Mouse (Mus musculus) forebrain, embryonic 16.5 days (tissue): Measurements from ENCODE around the gene Rtp4. TPM values are rescaled to one million over a fixed set of nuclear protein-coding genes. Genes with fewer than 3 reads are reported as not detected.

Source experiments
- ATAC-seq: fragments of 200-750 bp; cut with Nextera tagmentation; 2 replicates; pipeline ENCODE4 v1.8.0; 2017; ENCODE audit warnings: mild to moderate bottlenecking, moderate library complexity
- H3K27ac ChIP-seq: fragments of 300-500 bp; sonication (generic); 2 replicates; pipeline ENCODE4 v1.5.1; 2014; ENCODE audit warnings: low read length, control low read depth
- H3K27me3 ChIP-seq: fragments of 300-500 bp; sonication (generic); replicated peaks from 2 replicates; pipeline ENCODE4 v1.6.1; 2014; ENCODE audit warnings: low read length; ENCODE audit not compliant: control insufficient read depth, insufficient read depth
- H3K36me3 ChIP-seq: fragments of 300-500 bp; sonication (generic); 2 replicates; pipeline ENCODE4 v1.6.1; 2014; ENCODE audit not compliant: control insufficient read depth, insufficient read depth
- H3K4me1 ChIP-seq: fragments of 300-500 bp; sonication (generic); replicated peaks from 2 replicates; pipeline ENCODE4 v1.6.1; 2014; ENCODE audit warnings: low read length; ENCODE audit not compliant: control insufficient read depth, insufficient read depth
- H3K4me2 ChIP-seq: fragments of 300-500 bp; sonication (generic); 2 replicates; pipeline ENCODE4 v1.6.1; 2014; ENCODE audit warnings: mild to moderate bottlenecking, low read length, control low read depth
- H3K4me3 ChIP-seq: fragments of 300-500 bp; sonication (generic); replicated peaks from 2 replicates; pipeline ENCODE4 v1.5.1; 2014; ENCODE audit warnings: mild to moderate bottlenecking, low read length, control low read depth
- H3K9ac ChIP-seq: fragments of 300-500 bp; sonication (generic); replicated peaks from 2 replicates; pipeline ENCODE4 v1.6.1; 2014; ENCODE audit warnings: low read depth, low read length, control low read depth
- H3K9me3 ChIP-seq: fragments of 300-500 bp; sonication (generic); 2 replicates; pipeline ENCODE4 v1.6.1; 2016; ENCODE audit warnings: low read length; ENCODE audit not compliant: control insufficient read depth
- WGBS: fragments of 180-500 bp; shearing (Covaris S2); extraction: QIAGEN DNeasy Blood & Tissue Kit; methylation state at CpG from one replicate; pipeline ENCODE4 v1.1.7; 2014; 5-methylcytosine and 5-hydroxymethylcytosine counted together
- polyA plus RNA-seq: library from polyadenylated mRNA; unstranded; fragments of >200 nt; fragmentation: Nextera tagmentation; extraction: Ambion mirVana; gene quantifications from 2 replicates; pipeline ENCODE4 v1.2.1, GENCODE M21; 2015

Rtp4 gene
- polyA plus RNA-seq, 1 experiment from 2014 or later, result 4.1 TPM

DNA sequence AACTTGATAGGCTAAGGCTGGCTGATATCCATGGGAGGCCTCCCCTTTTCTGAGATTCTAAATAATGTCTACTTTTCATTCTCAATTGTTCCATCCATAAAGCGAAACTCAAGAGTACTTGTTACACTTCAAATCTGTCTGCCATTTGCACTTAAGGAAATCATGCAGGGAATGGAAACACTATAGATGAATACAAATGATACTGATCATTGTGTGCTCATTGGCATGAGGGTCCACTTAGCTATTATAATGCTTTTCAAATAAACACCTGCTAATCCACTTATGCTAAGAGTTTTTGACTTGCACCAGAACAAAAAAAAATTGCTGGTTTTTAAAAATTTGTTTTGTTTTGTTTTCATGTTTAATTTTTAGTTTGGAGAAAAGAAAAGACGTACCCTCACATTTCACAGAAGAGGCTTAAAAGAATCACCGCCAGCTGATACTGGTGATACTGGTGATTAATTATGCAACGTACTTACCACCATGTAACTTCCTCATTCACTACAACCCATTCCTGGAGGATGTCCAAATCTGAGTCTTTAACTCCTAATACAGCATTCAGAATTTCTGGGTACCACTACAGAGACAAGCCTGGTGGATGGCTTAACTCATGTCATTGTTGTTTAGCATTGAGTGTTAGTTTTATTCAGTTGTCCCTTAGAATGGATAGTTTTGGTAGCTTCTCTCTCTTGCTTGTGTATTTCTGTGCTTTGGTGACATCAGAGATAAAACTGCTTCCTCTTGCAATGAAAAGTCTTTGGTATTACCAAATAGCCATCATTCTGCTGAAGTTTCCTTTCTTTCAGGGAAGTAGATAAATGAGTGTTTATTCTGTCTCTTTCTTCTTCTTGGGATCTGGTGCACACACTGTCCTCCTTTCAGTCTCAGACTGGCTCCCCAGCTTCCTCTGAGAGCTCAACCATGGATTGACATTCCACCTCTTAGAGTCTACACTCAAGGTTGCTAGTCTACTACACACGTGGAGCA is 71.3 kb downstream of the Rtp4 start:
- WGBS, result 46% methylated on average over 5 of the region's 5 CpGs
- Histone ChIP-seq H3K36me3 (no peaks in the 10 kb centered on the region), H3K9me3 (peaks cover 3% of the 10 kb centered on the region; the same call in 1 of the 2 replicates), H3K27ac (no peak overlapping the region), H3K27me3 (no peaks in the 10 kb centered on the region), H3K4me3 (no peak overlapping the region), H3K9ac (no peak overlapping the region), H3K4me2 (no peak overlapping the region), H3K4me1 (no peaks in the 10 kb centered on the region)
- ATAC-seq, result no peak

DNA sequence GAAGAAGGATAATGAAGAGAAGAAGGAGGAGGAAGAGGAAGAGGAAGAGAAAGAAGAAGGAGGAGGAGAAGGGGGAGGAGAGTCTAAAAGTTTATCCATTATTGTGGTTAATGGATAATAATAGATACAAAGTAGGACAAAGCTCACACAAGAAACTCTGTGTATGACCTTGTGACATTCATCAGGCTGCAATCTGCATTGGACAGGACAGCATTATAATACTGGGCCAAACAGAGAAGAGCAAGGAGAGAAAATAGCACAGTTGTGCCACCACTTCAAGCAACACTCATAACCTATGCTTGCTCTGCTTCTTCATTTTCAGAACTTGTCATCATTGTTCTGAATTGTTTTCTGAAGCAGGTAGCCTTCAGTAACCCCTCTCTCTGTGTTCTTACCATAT is 72.4 kb downstream of the Rtp4 start:
- Histone ChIP-seq H3K4me2 (no peak overlapping the region), H3K27me3 (no peaks in the 10 kb centered on the region), H3K36me3 (no peaks in the 10 kb centered on the region), H3K4me1 (peaks cover 5% of the 10 kb centered on the region; the same call in 1 of the 2 replicates), H3K4me3 (no peak overlapping the region), H3K9ac (no peak overlapping the region), H3K9me3 (peaks cover 3% of the 10 kb centered on the region; the same call in 1 of the 2 replicates), H3K27ac (no peak overlapping the region)
- no peak for ATAC-seq

DNA sequence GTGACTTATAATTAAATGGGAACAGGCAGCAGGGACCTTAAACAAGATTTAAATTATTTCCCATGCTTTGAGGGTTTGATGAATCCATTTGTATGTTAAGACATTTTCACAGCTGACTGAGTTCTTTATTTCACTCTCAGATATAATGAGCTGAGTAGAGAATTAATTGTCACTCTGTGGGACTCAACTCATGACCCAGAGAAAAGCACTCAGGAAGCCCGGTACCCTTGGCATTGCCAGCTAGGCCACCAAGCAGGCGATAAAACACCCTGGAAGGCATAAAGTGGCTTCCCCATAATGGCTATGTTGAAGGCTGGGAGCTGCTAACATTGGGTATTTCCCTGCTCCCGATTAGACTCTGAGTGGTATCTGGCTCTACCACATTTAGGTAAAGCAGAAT is 76.6 kb downstream of the Rtp4 start:
- Histone ChIP-seq H3K27me3 (no peaks in the 10 kb centered on the region), H3K36me3 (no peaks in the 10 kb centered on the region), H3K4me3 (no peak overlapping the region), H3K4me1 (peaks cover 5% of the 10 kb centered on the region; the same call in 1 of the 2 replicates), H3K4me2 (no peak overlapping the region), H3K9me3 (no peaks in the 10 kb centered on the region), H3K27ac (no peak overlapping the region), H3K9ac (no peak overlapping the region)
- peak; percentile 59; the same call in 1 of the 2 replicates for ATAC-seq
- WGBS, result 21% methylated on average over 3 of the region's 3 CpGs

DNA sequence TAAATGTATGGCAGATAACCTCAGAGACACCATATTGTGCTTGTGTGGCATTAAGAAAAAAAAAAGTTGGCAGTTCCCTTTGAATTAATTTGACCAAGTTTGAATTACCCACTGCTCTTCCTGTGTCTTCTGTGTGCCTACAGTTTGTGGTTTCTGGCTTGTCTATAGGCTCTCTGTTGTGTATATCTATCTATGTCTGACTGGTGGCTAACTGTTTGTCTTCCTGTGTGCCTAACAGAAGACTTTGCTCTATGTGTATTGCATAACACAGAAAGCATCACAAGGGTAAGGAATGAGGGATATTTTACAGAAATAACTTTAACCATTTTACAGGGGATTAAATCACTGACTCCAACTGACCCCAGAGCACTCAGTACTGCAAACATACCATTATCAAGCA is 77.9 kb downstream of the Rtp4 start:
- H3K9me3 ChIP-seq, result no peaks in the 10 kb centered on the region
- no peak for ATAC-seq
- no peaks in the 10 kb centered on the region for H3K27me3 ChIP-seq
- no peak overlapping the region for H3K4me2 ChIP-seq
- H3K9ac ChIP-seq, result no peak overlapping the region
- peaks cover 5% of the 10 kb centered on the region; the same call in 1 of the 2 replicates for H3K4me1 ChIP-seq
- no peak overlapping the region for H3K4me3 ChIP-seq
- H3K36me3 ChIP-seq, result no peaks in the 10 kb centered on the region
- H3K27ac ChIP-seq, result no peak overlapping the region

DNA sequence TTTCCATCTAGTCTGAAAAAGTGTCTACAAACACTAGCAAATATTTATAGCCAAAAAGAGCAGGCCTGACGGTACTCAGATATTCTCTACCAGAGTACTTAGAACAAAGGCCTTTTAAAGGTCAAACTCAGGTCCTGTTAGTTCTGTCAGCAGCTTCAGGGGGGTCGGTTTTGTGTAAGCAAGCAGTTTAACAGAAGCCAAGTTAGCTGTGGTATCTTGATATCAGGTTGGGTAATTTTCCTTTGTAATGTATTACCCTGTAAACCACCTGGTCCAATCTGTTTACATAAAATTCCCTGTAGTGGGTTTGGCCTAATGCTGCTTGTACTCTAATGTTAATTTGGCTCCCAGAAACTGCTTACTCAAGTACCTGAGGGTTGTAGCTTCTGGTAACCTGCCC is 86.1 kb downstream of the Rtp4 start:
- H3K4me1 ChIP-seq, result peaks cover 7% of the 10 kb centered on the region
- H3K4me3 ChIP-seq, result no peak overlapping the region
- no peak overlapping the region for H3K27ac ChIP-seq
- 88% methylated on average over 2 of the region's 2 CpGs for WGBS
- no peaks in the 10 kb centered on the region for H3K9me3 ChIP-seq
- no peak for ATAC-seq
- H3K36me3 ChIP-seq, result no peaks in the 10 kb centered on the region
- H3K9ac ChIP-seq, result no peak overlapping the region
- H3K27me3 ChIP-seq, result no peaks in the 10 kb centered on the region
- H3K4me2 ChIP-seq, result no peak overlapping the region

DNA sequence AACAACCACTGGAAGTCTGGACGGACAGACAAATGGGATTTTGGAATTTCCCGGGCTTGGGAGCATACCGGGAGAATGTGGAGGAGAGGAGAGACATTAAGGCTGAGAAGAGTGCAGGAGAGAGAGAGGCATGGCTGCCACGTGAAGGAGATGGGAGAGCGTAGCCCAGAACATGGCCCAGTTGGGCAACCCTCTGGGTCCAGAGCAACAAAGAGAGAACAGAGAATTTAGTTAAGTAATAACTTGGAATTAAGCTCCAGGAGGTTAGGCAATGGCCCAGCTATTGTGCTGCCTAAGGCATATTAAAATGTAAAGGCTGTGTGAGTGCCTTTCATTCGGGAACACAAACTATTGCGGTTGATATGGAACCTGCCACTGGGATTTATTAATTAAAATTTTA is 86.6 kb downstream of the Rtp4 start:
- ATAC-seq, result no peak
- H3K4me3 ChIP-seq, result no peak overlapping the region
- no peaks in the 10 kb centered on the region for H3K9me3 ChIP-seq
- peaks cover 7% of the 10 kb centered on the region for H3K4me1 ChIP-seq
- H3K27ac ChIP-seq, result no peak overlapping the region
- H3K27me3 ChIP-seq, result no peaks in the 10 kb centered on the region
- H3K9ac ChIP-seq, result no peak overlapping the region
- WGBS, result 93% methylated on average over 7 of the region's 7 CpGs
- H3K4me2 ChIP-seq, result no peak overlapping the region
- H3K36me3 ChIP-seq, result no peaks in the 10 kb centered on the region

DNA sequence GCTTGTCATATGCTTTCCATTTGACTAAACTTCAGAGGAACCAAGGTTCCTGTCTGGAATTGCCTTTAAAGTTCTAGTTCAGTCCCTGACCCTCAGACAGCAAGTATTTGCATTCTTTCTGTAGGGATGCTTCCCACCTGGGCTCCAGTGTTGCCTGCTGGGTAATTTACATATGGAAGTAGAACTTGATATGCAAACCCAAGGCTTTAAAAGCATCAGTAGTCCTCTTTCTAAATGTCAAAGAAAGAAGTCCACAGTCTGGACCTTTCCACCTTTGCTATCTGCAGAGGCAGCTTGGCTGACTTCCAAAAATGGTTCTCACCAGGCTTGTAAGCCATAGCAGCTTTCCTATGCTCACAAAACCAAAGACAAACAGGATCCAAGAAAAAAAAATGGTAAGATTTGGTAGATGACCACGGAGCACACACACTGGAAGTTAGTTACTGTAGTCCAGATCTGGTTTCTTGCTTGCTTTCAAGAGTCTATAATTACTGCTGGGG is 87.9 kb downstream of the Rtp4 start:
- Histone ChIP-seq H3K27me3 (no peaks in the 10 kb centered on the region), H3K4me3 (no peak overlapping the region), H3K4me1 (peaks cover 7% of the 10 kb centered on the region), H3K27ac (no peak overlapping the region), H3K9ac (no peak overlapping the region), H3K36me3 (no peaks in the 10 kb centered on the region), H3K4me2 (no peak overlapping the region), H3K9me3 (no peaks in the 10 kb centered on the region)
- no peak for ATAC-seq
- 51% methylated on average over 1 of the region's 1 CpGs for WGBS

DNA sequence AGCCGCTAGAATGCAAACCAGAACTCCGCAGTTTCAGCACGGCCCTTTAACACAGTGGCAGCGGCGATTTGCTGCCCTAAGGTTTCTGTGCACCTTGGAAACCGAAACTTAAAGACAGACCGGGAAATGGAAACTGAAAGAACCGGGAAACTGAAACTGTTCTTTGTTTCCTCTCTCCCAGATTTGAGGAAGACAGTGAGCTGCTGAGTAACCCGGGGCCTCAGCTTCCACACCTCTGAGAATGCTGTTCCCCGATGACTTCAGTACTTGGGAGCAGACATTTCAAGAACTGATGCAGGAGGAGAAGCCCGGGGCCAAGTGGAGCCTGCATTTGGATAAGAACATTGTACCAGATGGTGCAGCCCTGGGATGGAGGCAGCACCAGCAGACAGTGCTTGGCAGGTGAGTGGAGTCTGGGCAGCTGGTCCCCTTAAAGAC is 89.7 kb downstream of the Rtp4 start:
- Histone ChIP-seq H3K9me3 (no peaks in the 10 kb centered on the region), H3K9ac (peak overlapping the region; percentile 38), H3K4me3 (peak overlapping the region; percentile 23), H3K27me3 (no peaks in the 10 kb centered on the region), H3K36me3 (no peaks in the 10 kb centered on the region), H3K4me1 (peaks cover 7% of the 10 kb centered on the region), H3K4me2 (peak overlapping the region; percentile 37), H3K27ac (no peak overlapping the region)
- 31% methylated on average over 11 of the region's 11 CpGs for WGBS
- peak; percentile 88 for ATAC-seq

DNA sequence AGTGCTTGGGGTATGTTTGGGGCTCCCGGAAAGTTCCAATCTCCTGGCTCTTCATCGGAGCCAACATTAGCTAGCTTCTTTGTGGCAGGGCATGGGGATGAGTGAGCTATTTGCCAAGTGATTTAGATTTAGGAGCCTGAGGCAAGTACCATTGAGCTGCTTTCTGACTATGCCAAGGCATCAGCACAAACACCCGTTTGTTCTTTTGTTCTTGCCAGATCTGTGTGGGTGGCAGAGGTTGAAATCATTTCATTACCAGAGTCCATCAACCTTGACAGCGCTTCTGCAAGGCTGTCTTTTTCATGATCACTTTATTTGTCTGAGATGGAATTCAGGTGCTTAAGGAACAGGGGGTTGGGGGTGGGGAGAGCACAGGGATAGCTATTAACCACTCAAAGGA is 104.1 kb downstream of the Rtp4 start:
- Histone ChIP-seq H3K4me1 (peaks cover 7% of the 10 kb centered on the region), H3K9me3 (no peaks in the 10 kb centered on the region), H3K4me3 (no peak overlapping the region), H3K36me3 (no peaks in the 10 kb centered on the region), H3K27ac (no peak overlapping the region; the same call in 1 of the 2 replicates), H3K4me2 (no peak overlapping the region), H3K27me3 (no peaks in the 10 kb centered on the region), H3K9ac (no peak overlapping the region)
- WGBS, result 21% methylated on average over 4 of the region's 4 CpGs
- peak; percentile 66; the same call in 1 of the 2 replicates for ATAC-seq
